ENCODE assay signal across 8 mouse cellular contexts in the genomic region with DNA sequence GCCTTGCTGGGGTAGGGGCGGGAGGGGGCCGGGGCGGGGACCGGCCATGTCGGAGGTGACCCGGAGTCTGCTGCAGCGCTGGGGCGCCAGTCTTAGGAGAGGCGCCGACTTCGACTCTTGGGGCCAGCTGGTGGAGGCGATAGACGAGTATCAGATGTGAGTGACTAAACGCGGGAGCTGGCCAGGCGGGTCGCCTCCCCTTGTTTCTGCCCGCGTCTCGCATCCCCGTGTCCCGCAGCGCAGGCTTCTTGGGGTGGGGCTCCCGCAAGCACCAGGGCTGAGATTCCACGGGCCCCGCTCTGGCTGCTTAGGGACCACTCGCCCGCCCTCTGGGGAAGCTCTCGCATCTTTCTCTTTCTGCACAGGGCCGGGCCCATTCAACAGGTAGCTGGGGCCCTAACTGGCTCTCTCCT. TPM values are rescaled to one million over a fixed set of nuclear protein-coding genes. Genes with fewer than 3 reads are reported as not detected.
DNase-seq lines count a peak whose midpoint lies in the region; ATAC-seq and TF ChIP-seq lines count a peak whose summit lies in the region.

No protein-coding gene starts in this region.

- H3K79me2 ChIP-seq in CH12.LX (replicated peaks; ENCODE audit: control insufficient read depth, extremely low read depth, insufficient read depth, poor library complexity, severe bottlenecking), result peaks cover 23% of the 10 kb centered on the region

- H3K27ac ChIP-seq in CH12.LX (ENCODE audit: insufficient read depth, low read depth), result no peak overlapping the region
- H3K27ac ChIP-seq in heart, embryonic 12.5 days (ENCODE audit: poor library complexity, severe bottlenecking), result peak overlapping the region; percentile 65
- H3K27ac ChIP-seq in limb, embryonic 13.5 days, result peak overlapping the region; percentile 18; the same call in 1 of the 2 replicates

- TF ChIP-seq RAD21 in CH12.LX (IDR thresholded peaks at IDR 0.05; ENCODE audit: low read depth, low read length), result no peak

- peaks cover 0 to 5% of the 10 kb centered on the region in 2 experiments; a peak in 1 of 4 replicates for H3K4me1 ChIP-seq in CH12.LX (ENCODE audit: control insufficient read depth in 1 of 2, insufficient read depth in 2 of 2)
- 0 out of 2 replicates have a peak, but pooled peaks cover 4% of the 10 kb centered on the region for H3K4me1 ChIP-seq in heart, embryonic 12.5 days (replicated peaks)
- H3K4me1 ChIP-seq in limb, embryonic 13.5 days, result 0 out of 2 replicates have a peak, but pooled peaks cover 3% of the 10 kb centered on the region

- peak overlapping the region; percentile 58 for H3K9ac ChIP-seq in CH12.LX (ENCODE audit: insufficient read depth, low read depth)
- peak overlapping the region; percentile 75 for H3K9ac ChIP-seq in heart, embryonic 12.5 days
- H3K9ac ChIP-seq in limb, embryonic 13.5 days, result peak overlapping the region; percentile 68

- TF ChIP-seq POLR2A in CH12.LX (IDR thresholded peaks at IDR 0.05; ENCODE audit: low read depth, low read length), result no peak

- ATAC-seq in common myeloid progenitor, adult 5-6 weeks (replicated peaks; ENCODE audit: low read depth, poor library complexity, severe bottlenecking), result peak; percentile 3; the same call in 1 of the 2 replicates
- ATAC-seq in heart, embryonic 12.5 days (ENCODE audit: insufficient number of reproducible peaks, low FRiP score), result no peak
- ATAC-seq in limb, embryonic 13.5 days (ENCODE audit: low FRiP score, low read depth), result no peak; the same call in 1 of the 2 replicates

- peak overlapping the region; percentile 61 to 96 (median 64) for H3K4me3 ChIP-seq in CH12.LX (replicated peaks in 1 of 3; ENCODE audit: low read depth in 2 of 3, low read length in 2 of 3, poor library complexity in 1 of 3)
- H3K4me3 ChIP-seq in heart, embryonic 12.5 days, result peak overlapping the region; percentile 59
- H3K4me3 ChIP-seq in limb, embryonic 13.5 days, result peak overlapping the region; percentile 52

- DNase-seq in heart, adult 8-10 months (ENCODE audit: low spot score), result peak; percentile 35
- no peak for DNase-seq in heart, adult 9 months (ENCODE audit: low spot score in 2 of 2)
- DNase-seq in CH12.LX (ENCODE audit: extremely low read depth), result peak; percentile 35
- peak; percentile 65 for DNase-seq in naive thymus-derived CD4-positive, alpha-beta T cell, adult 2 months (ENCODE audit: low read depth)
- peak; percentile 72 for DNase-seq in thymus, postnatal 4 days

- dilution Hi-C loops in CH12.LX (cut with MboI; ENCODE audit: extremely low pct_ligation_motif_present, extremely low pct_unique_long_range_greater_than_20kb, low sequenced_read_pairs), result no loop called here

- no peaks in the 10 kb centered on the region for H3K27me3 ChIP-seq in CH12.LX (replicated peaks)
- no peaks in the 10 kb centered on the region for H3K27me3 ChIP-seq in heart, embryonic 12.5 days (replicated peaks)
- H3K27me3 ChIP-seq in limb, embryonic 13.5 days, result no peaks in the 10 kb centered on the region

- no peak for TF ChIP-seq EP300 in CH12.LX (IDR thresholded peaks at IDR 0.05; ENCODE audit: low read length)

- H3K4me2 ChIP-seq in CH12.LX (ENCODE audit: insufficient read depth, low read depth, poor library complexity, severe bottlenecking), result peak overlapping the region; percentile 39
- peak overlapping the region; percentile 71 for H3K4me2 ChIP-seq in heart, embryonic 12.5 days
- peak overlapping the region; percentile 64 for H3K4me2 ChIP-seq in limb, embryonic 13.5 days (replicated peaks)

- no peak for TF ChIP-seq CTCF in CH12.LX (conservative IDR thresholded peaks at IDR 0.05 in 1 of 2, IDR thresholded peaks at IDR 0.05 in 1 of 2; ENCODE audit: low read depth in 2 of 2, low read length in 2 of 2)

- under 1% methylated on average over 30 of the region's 30 CpGs for WGBS in heart, embryonic 12.5 days
- 1% methylated on average over 30 of the region's 30 CpGs for WGBS in limb, embryonic 13.5 days

- peaks cover 14 to 18% of the 10 kb centered on the region in 2 experiments for H3K36me3 ChIP-seq in CH12.LX (replicated peaks in 1 of 2; ENCODE audit: control insufficient read depth in 1 of 2, insufficient read depth in 1 of 2, low read length in 1 of 2)
- H3K36me3 ChIP-seq in heart, embryonic 12.5 days, result peaks cover 14% of the 10 kb centered on the region
- peaks cover 14% of the 10 kb centered on the region for H3K36me3 ChIP-seq in limb, embryonic 13.5 days

- in situ Hi-C loops in CH12.LX (cut with MboI; ENCODE audit: low pct_ligation_motif_present, low pct_unique_long_range_greater_than_20kb, low sequenced_read_pairs), result no loop called here

- H3K9me3 ChIP-seq in CH12.LX (replicated peaks; ENCODE audit: low read length), result no peaks in the 10 kb centered on the region
- H3K9me3 ChIP-seq in heart, embryonic 12.5 days (replicated peaks), result no peaks in the 10 kb centered on the region
- no peaks in the 10 kb centered on the region for H3K9me3 ChIP-seq in limb, embryonic 13.5 days

TF ChIP-seq in CH12.LX, 34 proteins besides CTCF, POLR2A, EP300 and RAD21:
- TF ChIP-seq GABPA (IDR thresholded peaks at IDR 0.05; ENCODE audit: insufficient replicate concordance, low read depth, low read length) (no peak), IRF4 (IDR thresholded peaks at IDR 0.05; ENCODE audit: low read depth, low read length) (no peak), ZMIZ1 (IDR thresholded peaks at IDR 0.05; ENCODE audit: low read depth, low read length) (no peak), MAX (IDR thresholded peaks at IDR 0.05; ENCODE audit: low read length) (no peak), ZNF384 (IDR thresholded peaks at IDR 0.05; ENCODE audit: low read depth, low read length) (no peak), MYC (IDR thresholded peaks at IDR 0.05; ENCODE audit: low read depth, low read length) (no peak), CHD1 (IDR thresholded peaks at IDR 0.05; ENCODE audit: low read depth, low read length) (no peak), ZKSCAN1 (IDR thresholded peaks at IDR 0.05; ENCODE audit: borderline replicate concordance, low read depth, low read length) (no peak), CHD2 (IDR thresholded peaks at IDR 0.05; ENCODE audit: low read length) (no peak), USF1 (IDR thresholded peaks at IDR 0.05; ENCODE audit: low read depth, low read length) (no peak), HCFC1 (IDR thresholded peaks at IDR 0.05; ENCODE audit: low read depth, low read length) (no peak), SIN3A (IDR thresholded peaks at IDR 0.05; ENCODE audit: low read length) (no peak), SMC3 (IDR thresholded peaks at IDR 0.05; ENCODE audit: low read depth, low read length) (no peak), MAFK (IDR thresholded peaks at IDR 0.05; ENCODE audit: insufficient replicate concordance, low read length) (no peak), KAT2A (IDR thresholded peaks at IDR 0.05; ENCODE audit: insufficient replicate concordance, low read length) (no peak), TBP (conservative IDR thresholded peaks at IDR 0.05; ENCODE audit: low read depth, low read length) (no peak), E2F4 (IDR thresholded peaks at IDR 0.05; ENCODE audit: insufficient replicate concordance, low read depth, low read length) (no peak), UBTF (IDR thresholded peaks at IDR 0.05; ENCODE audit: low read depth, low read length) (no peak), MXI1 (IDR thresholded peaks at IDR 0.05; ENCODE audit: low read depth, low read length) (no peak), NRF1 (IDR thresholded peaks at IDR 0.05; ENCODE audit: low read depth, low read length) (no peak)
TF ChIP-seq in CH12.LX: peak in this region for 0.

RNA-seq across cellular contexts. Expression of gene Brox, which starts 0.4 kb away (rescaled TPM):
- total RNA-seq in heart, adult 8-10 months (2022), result 10 to 100 TPM; 27.0 to 35.3 (median 32.5) TPM
- total RNA-seq in CH12.LX (2012; rRNA removed), result 21.0 and 21.8 TPM in 2 replicates
- total RNA-seq in CH12.LX (2014; rRNA removed), result 37.8 and 44.7 TPM in 2 replicates
- polyA plus RNA-seq in CH12.LX (2012; ENCODE audit: insufficient read length, low read depth), result 19.8 and 20.4 TPM in 2 replicates
- 34.1 and 39.6 TPM in 2 replicates for total RNA-seq in common myeloid progenitor, adult 5-6 weeks (2017)
- polyA plus RNA-seq in heart, embryonic 12.5 days (2016; fragmentation: Nextera tagmentation; extraction: Ambion mirVana), result 45.6 and 47.6 TPM in 2 replicates
- polyA plus RNA-seq in limb, embryonic 13.5 days (2015; fragmentation: Nextera tagmentation; extraction: Ambion mirVana), result 33.5 and 36.2 TPM in 2 replicates

RNA-seq across cellular contexts. Expression of gene Aida, which starts 1.1 kb away (rescaled TPM):
- 10 to 100 TPM; 22.3 to 32.3 (median 28.5) TPM for total RNA-seq in heart, adult 8-10 months (2022)
- total RNA-seq in CH12.LX (2012; rRNA removed) (11.0 and 15.8 TPM in 2 replicates), CH12.LX (2014; rRNA removed) (31.6 and 32.8 TPM in 2 replicates)
- polyA plus RNA-seq in CH12.LX (2012; ENCODE audit: insufficient read length, low read depth), result 41.7 and 45.2 TPM in 2 replicates
- total RNA-seq in common myeloid progenitor, adult 5-6 weeks (2017), result 60.9 and 64.5 TPM in 2 replicates
- 31.4 and 40.8 TPM in 2 replicates for polyA plus RNA-seq in heart, embryonic 12.5 days (2016; fragmentation: Nextera tagmentation; extraction: Ambion mirVana)
- polyA plus RNA-seq in limb, embryonic 13.5 days (2015; fragmentation: Nextera tagmentation; extraction: Ambion mirVana), result 62.9 and 67.2 TPM in 2 replicates

Comparison
In these comparisons a context has a peak if more than half of its experiments do, and no peak if none do; other contexts are left out.
1. DNase-seq: peak in heart, adult 8-10 months (single experiment), CH12.LX (single experiment), naive thymus-derived CD4-positive, alpha-beta T cell, adult 2 months (single experiment) and thymus, postnatal 4 days (single experiment); none in heart, adult 9 months (0 of 2).
2. Peak in every context shown above with its lines, with median percentiles within 50 percentile points of each other: H3K4me2 ChIP-seq, H3K4me3 ChIP-seq and H3K9ac ChIP-seq.